Mouse (Mus musculus) bone marrow macrophage, adult 2 months (primary cell): ENCODE results near the gene Allc.

ENCODE experiments used
- CTCF ChIP-seq: IDR thresholded peaks from 2 replicates; pipeline ENCODE4 v1.5.1; 2012; ENCODE audit warnings: low read depth, mild to moderate bottlenecking, low read length, moderate library complexity
- POLR2A ChIP-seq: IDR thresholded peaks from 2 replicates; pipeline ENCODE4 v1.6.1; 2012; ENCODE audit warnings: mild to moderate bottlenecking, low read depth, low read length, borderline replicate concordance

DNA sequence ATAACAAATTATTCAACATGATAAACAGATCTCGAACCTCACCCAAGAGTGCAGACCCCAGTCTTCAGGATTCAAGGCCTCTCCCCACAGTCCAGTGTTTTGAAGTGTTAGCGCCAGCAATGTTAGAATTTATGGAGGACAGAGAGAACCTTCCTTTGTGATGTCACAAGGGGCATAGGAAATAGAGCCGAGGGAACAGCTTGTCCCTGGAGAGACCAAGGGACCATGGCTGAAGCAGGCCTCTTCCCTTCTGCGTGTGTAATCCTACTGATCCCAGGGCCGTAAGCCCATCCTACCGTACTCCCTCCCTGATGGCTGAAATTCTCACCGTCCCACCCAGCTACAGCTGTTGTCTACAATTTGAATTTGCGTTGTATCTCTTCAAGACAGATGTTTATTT, at the start of gene Allc:
- TF ChIP-seq CTCF (no peak), POLR2A (no peak)
